Mouse (Mus musculus) midbrain, embryonic 13.5 days (tissue): ENCODE data around the gene Sp6. TPM values are rescaled to one million over a fixed set of nuclear protein-coding genes. Genes with fewer than 3 reads are reported as not detected.

Experiments used
- ATAC-seq: fragments of 200-750 bp; cut with Nextera tagmentation; 2 replicates; pipeline ENCODE4 v1.8.0; 2017; ENCODE audit warnings: mild to moderate bottlenecking, moderate TSS enrichment, moderate library complexity
- H3K27ac ChIP-seq: fragments of 300-500 bp; sonication (generic); 2 replicates; pipeline ENCODE4 v1.5.1; 2015; ENCODE audit warnings: inconsistent platforms, mild to moderate bottlenecking, moderate library complexity
- H3K27me3 ChIP-seq: fragments of 300-500 bp; sonication (generic); 2 replicates; pipeline ENCODE4 v1.6.1; 2015; ENCODE audit warnings: mild to moderate bottlenecking, inconsistent platforms
- H3K36me3 ChIP-seq: fragments of 300-500 bp; sonication (generic); 2 replicates; pipeline ENCODE4 v1.6.1; 2015; ENCODE audit warnings: mild to moderate bottlenecking, inconsistent platforms
- H3K4me1 ChIP-seq: fragments of 300-500 bp; sonication (generic); replicated peaks from 2 replicates; pipeline ENCODE4 v1.6.1; 2015; ENCODE audit warnings: inconsistent platforms
- H3K4me2 ChIP-seq: fragments of 300-500 bp; sonication (generic); replicated peaks from 2 replicates; pipeline ENCODE4 v1.6.1; 2015; ENCODE audit warnings: moderate library complexity, mild to moderate bottlenecking, inconsistent platforms
- H3K4me3 ChIP-seq: fragments of 300-500 bp; sonication (generic); replicated peaks from 2 replicates; pipeline ENCODE4 v1.5.1; 2015; ENCODE audit warnings: mild to moderate bottlenecking, inconsistent platforms
- H3K9ac ChIP-seq: fragments of 300-500 bp; sonication (generic); replicated peaks from 2 replicates; pipeline ENCODE4 v1.6.1; 2015; ENCODE audit warnings: mild to moderate bottlenecking, inconsistent platforms
- H3K9me3 ChIP-seq: fragments of 300-500 bp; sonication (generic); 2 replicates; pipeline ENCODE4 v1.6.1; 2016; ENCODE audit warnings: mild to moderate bottlenecking, inconsistent platforms
- WGBS: fragments of 180-500 bp; shearing (Covaris S2); methylation state at CpG from one replicate; pipeline ENCODE4 v1.1.7; 2015; 5-methylcytosine and 5-hydroxymethylcytosine counted together
- microRNA-seq: library from miRNA; unstranded; fragments of <30 nt; microRNA quantifications from one replicate; pipeline ENCODE4, GENCODE M21; 2016
- polyA plus RNA-seq: library from polyadenylated mRNA; unstranded; fragments of >200 nt; fragmentation: Nextera tagmentation; extraction: Ambion mirVana; gene quantifications from 2 replicates; pipeline ENCODE4 v1.2.1, GENCODE M21; 2015

Gene Sp6
- polyA plus RNA-seq, 1 experiment from 2014 or later, result 0.07 TPM

DNA sequence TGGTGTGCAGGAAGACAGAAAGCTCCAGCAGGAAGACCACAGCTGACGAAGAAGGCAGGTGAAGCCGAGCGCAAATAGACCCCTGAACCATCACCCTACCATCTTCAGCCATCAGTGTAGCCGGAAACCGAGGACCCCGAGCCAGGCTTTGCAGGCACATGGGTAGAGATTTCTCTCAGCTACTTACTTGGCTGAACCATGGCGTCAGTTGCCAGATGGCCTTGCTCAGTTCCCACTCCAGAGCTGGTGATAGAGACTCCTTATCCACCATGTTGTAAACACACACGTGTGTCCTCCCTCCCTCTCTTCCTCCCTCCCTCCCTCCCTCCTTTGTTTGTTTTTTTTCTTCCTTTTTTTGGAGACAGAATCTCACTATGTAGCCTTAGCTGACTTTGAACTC lies 61.0 kb downstream of the Sp6 start:
- Histone ChIP-seq H3K4me1 (no peaks in the 10 kb centered on the region), H3K4me3 (no peak overlapping the region), H3K9ac (no peak overlapping the region), H3K36me3 (no peaks in the 10 kb centered on the region), H3K4me2 (no peak overlapping the region), H3K9me3 (no peaks in the 10 kb centered on the region), H3K27ac (no peak overlapping the region), H3K27me3 (no peaks in the 10 kb centered on the region)
- no peak for ATAC-seq
- 78% methylated on average over 8 of the region's 8 CpGs for WGBS

Small RNA genes within 50 kb of the gene (microRNA-seq; reads per million reads assigned to microRNA genes)
- 1.0 reads per million for gene Mir8103

Other genes starting within 250 kb of the Sp6 start
- 45.6 and 47.4 TPM in 2 replicates for gene Snx11, start 235.8 kb upstream of the Sp6 start, polyA plus RNA-seq
- 130 and 137 TPM in 2 replicates for gene Cbx1, start 224.3 kb upstream of the Sp6 start, polyA plus RNA-seq
- gene Nfe2l1, start 183.4 kb upstream of the Sp6 start, polyA plus RNA-seq, result 67.8 and 69.0 TPM in 2 replicates
- gene Copz2, start 163.5 kb upstream of the Sp6 start, polyA plus RNA-seq, result 14.8 and 19.7 TPM in 2 replicates
- gene Cdk5rap3, start 96.9 kb upstream of the Sp6 start, polyA plus RNA-seq, result 103 and 104 TPM in 2 replicates
- gene Prr15l, start 85.3 kb upstream of the Sp6 start, polyA plus RNA-seq, result 0.10 TPM in 1 of 2 replicates, not detected in the other
- gene Pnpo, start 69.4 kb upstream of the Sp6 start, polyA plus RNA-seq, result 18.2 and 18.3 TPM in 2 replicates
- gene Sp2, start 30.4 kb upstream of the Sp6 start, polyA plus RNA-seq, result 18.5 and 19.6 TPM in 2 replicates
- gene Scrn2, start 16.5 kb downstream of the Sp6 start, polyA plus RNA-seq, result 18.4 and 18.6 TPM in 2 replicates
- 2.5 and 3.2 TPM in 2 replicates for gene Lrrc46, start 28.0 kb downstream of the Sp6 start, polyA plus RNA-seq
- gene Mrpl10, start 28.2 kb downstream of the Sp6 start, polyA plus RNA-seq, result 58.2 and 62.0 TPM in 2 replicates
- gene Osbpl7, start 37.2 kb downstream of the Sp6 start, polyA plus RNA-seq, result 11.3 and 11.8 TPM in 2 replicates
- gene Tbx21, start 101.9 kb downstream of the Sp6 start, polyA plus RNA-seq, result 0.08 and 0.16 TPM in 2 replicates
- 5.6 and 6.7 TPM in 2 replicates for gene Tbkbp1, start 138.1 kb downstream of the Sp6 start, polyA plus RNA-seq
- 43.0 and 47.3 TPM in 2 replicates for gene Kpnb1, start 174.5 kb downstream of the Sp6 start, polyA plus RNA-seq